Mouse (Mus musculus) lung, postnatal 0 days (tissue): ENCODE measurements around the gene Syndig1l.

Experiments used
- CTCF ChIP-seq: IDR thresholded peaks from 2 replicates; pipeline ENCODE4 v1.5.1; 2016; ENCODE audit warnings: antibody characterized with exemption, mild to moderate bottlenecking
- EP300 ChIP-seq: IDR thresholded peaks from 2 replicates; pipeline ENCODE4 v1.6.1; 2016; ENCODE audit warnings: antibody characterized with exemption, mild to moderate bottlenecking, control low read depth

DNA sequence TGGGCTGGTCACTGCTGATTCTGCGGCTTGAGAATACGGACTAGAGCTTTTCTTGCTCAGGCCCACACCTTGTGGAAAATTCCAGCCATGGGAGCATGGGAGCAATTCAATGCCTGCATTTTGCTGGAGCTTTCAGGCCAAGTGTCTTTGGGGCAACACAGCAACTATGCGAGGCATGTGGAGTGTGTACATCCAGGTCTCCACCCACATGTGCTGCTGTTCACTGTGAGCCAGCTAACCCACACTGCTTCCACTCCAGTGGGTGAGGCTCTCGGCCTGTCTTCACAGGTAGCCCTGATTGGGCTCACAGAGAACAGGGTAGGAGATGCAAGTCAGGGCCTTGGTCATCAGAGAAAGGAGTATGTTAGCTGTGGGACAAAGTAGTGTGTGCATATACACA, 9.2 kb upstream of the Syndig1l start:
- TF ChIP-seq CTCF (no peak), EP300 (peak; percentile 45; the same call in 1 of the 2 replicates)
